Mouse (Mus musculus) megakaryocyte-erythroid progenitor cell, adult 5-6 weeks (primary cell): ENCODE measurements around the gene Usp30. TPM values are rescaled to one million over a fixed set of nuclear protein-coding genes. Genes with fewer than 3 reads are reported as not detected.

Experiments used
- ATAC-seq: replicated peaks from 2 replicates; pipeline ENCODE4 v1.8.0; 2016; ENCODE audit warnings: mild to moderate bottlenecking, inconsistent platforms; ENCODE audit not compliant: severe bottlenecking, poor library complexity, low FRiP score, low TSS enrichment
- total RNA-seq, 2 experiments: library from RNA; stranded (forward) in 1 of 2; stranded (reverse) in 1 of 2; fragments of 200-1000, 215-1000 nt in 1 of 2; fragments of >200 nt in 1 of 2; fragmentation: Nextera tagmentation in 1 of 2; gene quantifications; 2 replicates each; pipeline ENCODE4 v1.2.3; 2014 to 2017

Gene Usp30
- total RNA-seq (2014; fragmentation: Nextera tagmentation) (5.7 and 11.0 TPM in 2 replicates), total RNA-seq (2017) (3.5 and 12.2 TPM in 2 replicates)

GRCm38 (mm10) chr5:114065161-114065560, at the start of gene Usp30:
Gene Usp30 (plus strand): TSS chr5:114065461.
- no peak for ATAC-seq

- ATAC-seq: no peak
Observed at GRCm38 (mm10) chr5:114024390-114024789, 40.9 kb upstream of the Usp30 start.

DNA sequence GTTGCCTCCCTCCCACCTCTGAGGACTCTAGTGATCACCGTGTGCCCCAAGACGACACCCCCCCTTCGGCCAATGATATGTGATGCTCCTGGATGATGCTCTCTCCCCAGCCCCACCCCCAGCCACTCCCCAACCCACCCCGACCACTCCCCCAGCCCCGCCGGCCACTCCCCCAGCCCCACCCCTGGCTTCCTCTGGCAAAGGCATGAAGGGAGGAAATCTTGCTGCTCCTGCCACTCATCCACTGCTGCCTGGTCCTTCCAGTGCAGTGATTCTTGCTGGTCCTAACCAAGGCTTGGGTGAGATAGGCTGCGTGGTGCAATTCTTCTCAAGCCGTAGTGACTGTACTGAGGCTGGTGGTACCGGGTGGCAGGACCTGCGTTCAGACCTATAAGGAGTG, 40.4 kb upstream of the Usp30 start:
- ATAC-seq: no peak

DNA sequence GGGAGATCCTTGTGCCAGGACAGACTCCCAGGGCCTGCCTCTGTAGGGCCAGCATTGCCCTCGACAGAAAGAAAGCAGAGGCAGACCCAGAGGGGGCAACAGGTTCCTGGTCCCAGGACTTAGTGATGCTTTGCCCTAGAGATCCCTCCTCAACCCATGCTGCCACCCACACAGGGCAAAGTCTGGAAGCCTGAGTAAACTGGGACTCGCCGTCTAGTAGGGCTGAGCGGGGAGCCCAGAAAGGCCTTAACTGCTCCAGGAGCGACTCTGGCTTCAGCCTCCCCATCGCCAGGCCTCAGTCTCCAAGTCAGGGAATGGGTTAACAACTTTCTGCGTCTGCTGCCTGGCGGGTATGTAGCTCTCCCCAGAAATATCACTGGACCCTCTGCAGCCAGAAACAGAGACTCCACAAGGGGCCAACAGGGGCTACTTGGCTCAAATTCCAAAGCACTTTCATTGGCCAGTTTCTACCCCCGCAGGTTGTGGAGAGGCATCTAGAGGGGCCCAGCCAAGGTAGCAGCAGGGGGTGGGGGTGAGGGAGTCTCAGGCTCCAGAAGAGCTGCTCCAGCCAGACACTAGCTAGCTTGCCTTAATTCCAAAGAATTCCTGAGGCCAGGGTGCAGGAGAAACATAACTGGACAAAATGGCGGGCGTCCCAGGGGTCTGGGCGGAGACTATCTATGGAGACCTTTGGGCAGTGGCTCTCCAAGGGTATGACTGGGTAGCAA, 37.9 kb upstream of the Usp30 start:
- ATAC-seq: no peak

DNA sequence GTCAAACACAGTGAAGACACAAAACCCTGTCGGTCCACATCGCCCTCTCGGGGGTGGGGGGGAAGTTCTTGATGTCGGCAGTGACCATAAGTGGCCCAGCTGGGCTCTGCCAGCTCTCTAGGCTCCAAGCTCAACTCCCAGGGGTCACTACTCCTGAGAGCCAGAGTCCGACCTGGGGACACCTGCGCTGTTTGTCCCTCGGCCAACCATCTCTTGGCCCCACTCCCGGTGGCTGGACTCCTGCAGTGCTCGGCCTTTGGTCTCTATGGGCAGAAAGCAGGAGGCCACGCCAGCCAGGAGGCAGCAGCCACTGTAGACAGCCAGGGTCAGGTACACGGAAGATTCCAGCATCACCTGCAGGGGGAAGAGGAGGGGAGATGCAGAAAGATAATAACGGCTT, 37.1 kb upstream of the Usp30 start:
- ATAC-seq: no peak

- ATAC-seq: no peak
Observed at GRCm38 (mm10) chr5:114030652-114031051, 34.6 kb upstream of the Usp30 start.

GRCm38 (mm10) chr5:114032161-114032763, 33.0 kb upstream of the Usp30 start:
- ATAC-seq: no peak

DNA sequence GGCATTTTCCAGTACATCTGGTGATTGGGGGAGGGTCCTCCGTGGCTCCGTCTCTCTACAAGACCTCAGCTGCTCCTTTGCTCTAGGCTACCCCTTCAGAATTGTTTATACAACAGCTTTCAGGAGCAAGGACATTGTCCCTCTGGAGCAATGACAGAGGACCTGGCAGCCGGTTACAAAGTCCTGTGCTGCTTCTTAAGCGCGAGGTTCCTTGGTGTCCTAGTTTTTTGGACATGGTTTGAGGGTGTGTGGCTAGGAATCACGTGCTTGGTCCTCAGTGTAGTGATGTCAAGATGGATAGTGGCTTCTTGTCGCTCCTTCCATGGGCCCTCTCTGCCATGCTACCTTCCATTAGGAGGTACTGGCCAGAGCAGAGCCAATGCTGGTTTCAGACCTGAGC, 30.9 kb upstream of the Usp30 start:
- no peak for ATAC-seq

DNA sequence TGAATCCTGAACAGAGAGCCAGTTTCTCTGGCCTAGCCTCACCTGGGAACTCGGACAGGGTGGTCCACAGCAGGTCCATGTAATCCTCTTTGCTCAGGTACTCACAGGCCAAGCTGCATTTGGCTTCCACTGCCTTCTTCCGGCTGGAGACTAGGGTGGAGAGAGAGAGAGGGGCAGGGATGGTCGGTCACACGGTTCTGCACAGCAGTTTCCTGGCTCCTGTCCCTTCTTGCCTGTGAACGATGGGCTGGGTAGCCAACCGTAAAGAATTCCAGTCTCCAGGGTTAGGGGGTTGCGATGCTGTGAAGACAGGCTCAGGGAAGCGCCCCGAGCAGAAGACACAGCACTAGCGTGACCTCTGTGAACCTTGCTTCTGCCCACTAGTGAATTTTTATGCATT, 30.1 kb upstream of the Usp30 start:
- ATAC-seq: no peak

GRCm38 (mm10) chr5:114040508-114040907, 24.8 kb upstream of the Usp30 start:
- no peak for ATAC-seq

GRCm38 (mm10) chr5:114040911-114041310, 24.4 kb upstream of the Usp30 start:
- ATAC-seq: no peak

DNA sequence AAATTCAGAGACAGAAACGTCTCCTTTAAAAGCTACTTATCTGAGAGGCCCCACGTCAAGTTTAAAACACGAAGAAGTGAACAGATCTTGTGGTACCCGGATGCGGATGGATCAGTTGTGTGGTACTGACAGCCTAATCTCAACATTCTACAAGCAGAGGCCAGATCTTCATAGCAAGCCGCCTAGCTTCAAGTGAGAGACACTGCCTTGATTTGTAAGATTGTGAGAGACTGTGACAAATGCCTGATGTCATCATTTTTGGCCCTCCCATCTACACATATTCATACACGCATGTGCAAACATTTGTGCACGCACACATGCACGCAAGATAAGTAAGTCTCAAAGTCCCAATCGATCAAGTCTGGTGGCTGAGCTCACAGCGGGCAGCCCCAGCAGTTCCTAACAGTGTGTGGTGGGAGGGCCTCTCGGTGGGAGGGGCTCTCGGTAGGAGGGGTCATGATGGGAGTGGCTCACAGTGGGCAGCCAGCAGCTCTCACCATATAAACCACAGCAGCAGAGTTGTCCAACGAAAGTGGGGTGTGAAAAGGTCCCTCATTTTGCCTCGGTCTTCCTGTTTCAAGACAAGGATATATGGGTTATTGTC, 23.8 kb upstream of the Usp30 start:
- peak; percentile 95 for ATAC-seq

DNA sequence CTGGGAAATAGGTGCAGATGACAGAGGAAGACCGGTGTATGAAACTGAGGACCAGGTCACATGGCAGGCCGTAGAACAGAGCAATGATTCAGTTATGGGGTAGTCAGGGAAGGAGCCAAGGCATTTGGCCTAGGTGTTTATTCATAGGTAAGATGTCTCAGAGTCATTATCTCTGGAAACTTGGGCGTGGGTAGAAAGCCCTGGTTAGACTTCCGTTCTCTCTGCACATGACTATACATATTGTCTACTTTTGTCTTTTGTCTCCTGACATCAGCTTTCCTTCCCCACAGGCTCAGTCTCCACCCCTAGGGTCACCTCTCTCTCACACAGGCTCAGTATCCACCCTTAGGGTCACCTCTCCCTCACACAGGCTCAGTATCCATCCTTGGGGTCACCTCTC, 21.5 kb upstream of the Usp30 start:
- ATAC-seq: no peak

- ATAC-seq: no peak
Observed at GRCm38 (mm10) chr5:114045134-114045533, 20.1 kb upstream of the Usp30 start.

DNA sequence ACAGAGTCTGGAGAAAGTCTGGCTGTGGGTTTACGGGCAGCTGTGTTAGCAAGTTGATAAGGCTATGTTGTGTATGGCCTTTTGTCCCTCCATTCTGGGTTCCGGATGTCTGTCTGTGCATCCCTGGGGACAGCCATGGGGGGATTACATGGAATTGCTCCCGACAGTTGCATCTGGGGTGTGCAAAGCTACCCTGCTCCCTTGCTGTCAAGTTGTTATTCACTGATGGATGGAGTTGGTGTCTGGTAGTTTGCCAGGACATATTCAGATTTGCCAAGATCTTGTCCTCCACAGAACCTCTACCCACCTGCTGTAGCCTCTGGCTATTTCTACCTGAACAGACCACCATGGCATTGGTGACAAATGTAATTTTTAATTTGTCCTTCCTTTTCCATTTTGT, 19.1 kb upstream of the Usp30 start:
- no peak for ATAC-seq

DNA sequence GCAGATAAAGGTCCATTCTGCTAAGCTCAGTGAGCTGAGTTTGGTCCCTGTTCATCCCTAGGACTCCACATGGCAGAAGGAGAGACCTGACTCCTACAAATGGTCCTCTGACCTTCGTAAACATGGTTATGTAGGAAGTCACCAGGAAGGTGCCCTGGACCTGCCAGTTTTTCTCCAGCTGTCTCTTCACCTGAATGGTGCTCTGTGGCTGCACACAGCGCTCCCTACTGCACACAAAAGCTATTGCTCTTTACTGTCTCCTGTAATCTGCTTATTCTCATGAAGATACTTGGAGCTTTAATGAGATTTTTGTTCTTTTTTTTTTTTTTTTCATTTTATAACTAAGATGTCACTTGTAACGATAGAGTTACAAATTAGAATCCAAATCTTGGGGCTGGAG, 18.7 kb upstream of the Usp30 start:
- no peak for ATAC-seq

DNA sequence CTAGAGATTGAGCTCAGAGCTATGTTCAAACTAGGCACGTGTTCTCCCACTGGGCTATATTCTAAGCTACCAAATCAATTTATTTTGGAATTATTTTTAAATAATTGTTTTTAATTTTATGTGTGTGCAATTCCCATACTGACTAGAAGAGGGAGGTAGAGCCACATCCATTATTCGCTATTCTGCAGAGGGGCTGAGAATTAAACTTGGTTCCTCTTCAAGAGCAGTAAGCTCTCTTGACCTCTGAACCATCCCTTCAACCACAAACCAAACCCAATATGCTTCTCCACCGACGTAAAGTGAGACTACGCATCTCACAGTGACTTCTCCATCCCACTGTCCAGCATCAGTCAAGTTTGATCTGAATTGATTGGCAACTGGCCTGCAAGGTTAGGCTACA, 18.1 kb upstream of the Usp30 start:
- no peak for ATAC-seq

DNA sequence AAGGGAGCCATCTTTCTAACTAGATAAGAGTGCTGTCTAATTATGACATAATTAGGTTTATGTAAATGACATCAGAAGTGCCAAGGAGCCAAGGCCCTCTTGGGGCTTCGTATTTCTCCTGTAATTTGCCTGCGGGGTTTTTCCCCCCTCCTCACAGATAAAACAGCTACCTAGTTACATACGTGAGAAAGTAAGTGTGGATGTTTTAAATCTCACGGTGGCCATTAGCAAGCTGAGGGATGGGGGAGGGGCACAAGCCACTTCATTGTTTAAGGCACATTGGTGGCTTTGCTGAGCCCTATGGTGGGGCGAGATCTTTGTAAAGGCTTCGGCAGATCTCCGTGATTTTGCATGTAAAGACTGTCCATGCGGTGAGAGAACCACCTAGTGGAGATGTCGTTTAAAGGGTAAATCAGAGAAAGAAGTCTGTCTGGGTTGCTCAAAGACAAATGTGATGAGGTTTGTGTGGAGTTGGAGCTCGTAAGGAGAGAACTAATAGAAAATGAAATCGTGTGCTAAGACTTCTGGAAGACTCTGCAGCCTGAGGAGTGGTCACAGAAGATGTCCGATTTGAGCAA, 16.4 kb upstream of the Usp30 start:
- ATAC-seq: no peak

GRCm38 (mm10) chr5:114052246-114052761, 13.0 kb upstream of the Usp30 start:
- ATAC-seq: peak; percentile 58

DNA sequence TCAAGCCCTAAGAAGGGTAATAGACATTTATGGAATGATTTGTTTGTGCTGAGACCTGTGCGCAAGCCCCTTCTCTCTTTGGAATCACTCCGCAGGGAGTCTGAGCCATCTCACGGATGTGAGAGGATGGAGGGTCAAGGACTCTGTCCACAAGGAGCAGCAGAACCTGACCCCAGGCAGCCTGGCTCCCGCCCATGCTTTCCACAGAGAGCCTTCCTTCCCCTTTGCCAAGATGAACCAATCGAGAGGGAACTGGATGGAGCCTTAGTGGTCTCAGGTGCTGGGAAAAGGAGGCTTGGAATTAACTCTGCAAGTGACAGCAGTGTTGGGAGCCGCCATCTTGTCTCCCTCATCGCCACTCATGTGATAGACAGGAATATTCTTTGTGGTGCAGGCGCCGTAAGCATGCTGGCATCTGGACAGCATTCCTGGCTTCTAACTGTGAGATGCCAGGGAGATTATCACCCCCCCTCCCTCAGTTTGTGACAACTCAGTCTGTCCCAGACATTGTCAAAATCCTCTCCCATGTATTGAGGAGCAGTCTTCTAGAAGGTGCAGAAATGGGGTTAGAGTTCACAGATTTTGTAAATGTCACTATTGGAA, 8.0 kb upstream of the Usp30 start:
- ATAC-seq: no peak
